Mouse (Mus musculus) cerebellum, adult 2 months (tissue): ENCODE results near the gene Tnrc6b.

Source experiments
- CTCF ChIP-seq: fragments of 200-500 bp; IDR thresholded peaks from 2 replicates; pipeline ENCODE4 v1.5.1; 2011; ENCODE audit warnings: low read depth, mild to moderate bottlenecking, control low read depth, low read length, moderate library complexity, borderline replicate concordance; ENCODE audit not compliant: insufficient read depth
- POLR2A ChIP-seq: fragments of 200-500 bp; IDR thresholded peaks from 2 replicates; pipeline ENCODE4 v1.6.1; 2011; ENCODE audit warnings: low read length, control low read depth, borderline replicate concordance; ENCODE audit not compliant: insufficient read depth

GRCm38 (mm10) chr15:80955836-80956438 is 244.8 kb downstream of the Tnrc6b start:
- no peak for TF ChIP-seq CTCF
- TF ChIP-seq POLR2A, result no peak
